Mouse (Mus musculus): ENCODE data around the gene Palm3. TPM values are rescaled to one million over a fixed set of nuclear protein-coding genes. Genes with fewer than 3 reads are reported as not detected.

The Palm3 gene
- total RNA-seq, 2 experiments from 2014 or later, result 0.19 to 0.20 TPM

DNA sequence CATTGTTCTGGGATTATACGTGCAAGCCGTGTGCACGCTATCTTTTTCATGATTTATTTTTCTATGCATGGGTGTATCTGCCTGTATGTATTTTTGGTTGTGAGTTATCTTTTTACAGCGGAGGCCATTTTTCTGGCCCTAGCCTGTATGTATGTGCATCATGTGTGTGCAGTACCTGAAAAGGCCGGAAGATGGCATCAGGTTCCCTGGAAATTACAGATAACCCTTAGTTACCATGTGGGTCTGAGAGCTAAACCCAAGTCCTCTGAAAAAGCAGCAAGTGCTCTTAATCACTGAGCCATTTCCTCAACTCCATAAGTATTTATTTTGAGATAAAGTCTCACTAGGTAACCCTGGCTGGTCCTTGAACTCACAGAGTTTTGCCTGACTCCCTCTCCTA, 32.0 kb downstream of the Palm3 start:
- intact Hi-C loops (cut with DNase I), result no loop called here
- no peak for DNase-seq

DNA sequence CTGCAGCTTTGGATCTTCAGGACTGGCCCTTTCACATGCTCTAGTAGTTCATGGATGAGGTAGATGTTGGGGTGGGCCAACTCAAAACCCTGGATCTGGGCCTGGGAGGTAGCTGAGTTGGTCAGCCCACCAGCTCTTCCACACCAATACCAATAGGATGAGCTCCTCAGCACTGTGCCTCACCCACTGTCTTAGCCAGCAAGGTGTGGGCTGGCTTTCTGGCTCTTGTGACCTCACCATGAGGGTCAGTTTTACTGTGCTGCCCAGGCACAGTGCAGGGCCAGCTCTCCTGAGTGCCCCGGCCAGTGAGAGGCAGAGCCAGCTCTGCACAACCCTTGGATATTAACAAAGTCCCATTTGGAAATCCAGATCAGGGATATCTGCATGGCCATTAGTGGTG, 36.6 kb downstream of the Palm3 start:
- DNase-seq, result no peak
- intact Hi-C loops (cut with DNase I), result no loop called here

DNA sequence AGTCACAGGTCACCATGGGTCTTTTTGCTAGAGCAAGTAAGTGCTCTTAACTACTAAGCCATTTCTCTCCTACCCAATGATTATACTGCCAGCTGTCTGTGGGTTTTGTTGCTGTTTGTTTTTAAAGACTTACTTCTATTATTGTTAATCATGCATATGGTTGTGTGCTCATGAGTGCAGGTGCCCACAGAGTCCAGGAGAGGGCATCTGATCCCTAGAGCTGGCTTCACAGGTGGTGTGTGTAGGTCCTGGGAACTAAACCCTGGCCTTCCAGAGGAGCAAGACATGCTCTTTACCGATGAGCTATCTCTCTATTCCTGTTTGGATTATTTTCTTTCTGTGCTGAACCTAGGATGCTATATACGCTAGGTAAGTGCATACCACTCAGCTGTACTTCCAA, 38.0 kb downstream of the Palm3 start:
- intact Hi-C loops (cut with DNase I), result no loop called here

DNA sequence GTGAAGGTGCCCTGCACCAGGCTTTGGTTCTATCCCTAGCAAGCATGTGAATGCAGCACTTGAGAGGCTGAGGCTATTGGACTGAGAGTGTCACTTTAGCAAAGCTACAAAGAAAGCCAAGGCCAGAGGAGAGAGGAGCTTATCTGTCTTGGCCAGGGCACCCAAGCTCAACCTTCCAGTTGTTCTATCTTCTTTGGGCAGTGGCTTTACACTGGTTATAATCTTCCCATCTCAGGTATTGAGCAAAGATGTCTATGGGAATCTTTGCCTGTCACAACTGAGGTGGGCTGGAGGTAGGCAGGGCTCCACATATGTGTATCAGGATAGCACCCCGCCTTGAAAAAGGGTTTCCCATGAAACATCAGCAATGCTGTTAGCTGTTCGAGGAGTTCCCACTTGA, 39.0 kb downstream of the Palm3 start:
- intact Hi-C loops (cut with DNase I), result no loop called here
- DNase-seq, result no peak

More for the DNA sequence above, 38.0 kb downstream of the Palm3 start:
- DNase-seq, result no peak

DNA sequence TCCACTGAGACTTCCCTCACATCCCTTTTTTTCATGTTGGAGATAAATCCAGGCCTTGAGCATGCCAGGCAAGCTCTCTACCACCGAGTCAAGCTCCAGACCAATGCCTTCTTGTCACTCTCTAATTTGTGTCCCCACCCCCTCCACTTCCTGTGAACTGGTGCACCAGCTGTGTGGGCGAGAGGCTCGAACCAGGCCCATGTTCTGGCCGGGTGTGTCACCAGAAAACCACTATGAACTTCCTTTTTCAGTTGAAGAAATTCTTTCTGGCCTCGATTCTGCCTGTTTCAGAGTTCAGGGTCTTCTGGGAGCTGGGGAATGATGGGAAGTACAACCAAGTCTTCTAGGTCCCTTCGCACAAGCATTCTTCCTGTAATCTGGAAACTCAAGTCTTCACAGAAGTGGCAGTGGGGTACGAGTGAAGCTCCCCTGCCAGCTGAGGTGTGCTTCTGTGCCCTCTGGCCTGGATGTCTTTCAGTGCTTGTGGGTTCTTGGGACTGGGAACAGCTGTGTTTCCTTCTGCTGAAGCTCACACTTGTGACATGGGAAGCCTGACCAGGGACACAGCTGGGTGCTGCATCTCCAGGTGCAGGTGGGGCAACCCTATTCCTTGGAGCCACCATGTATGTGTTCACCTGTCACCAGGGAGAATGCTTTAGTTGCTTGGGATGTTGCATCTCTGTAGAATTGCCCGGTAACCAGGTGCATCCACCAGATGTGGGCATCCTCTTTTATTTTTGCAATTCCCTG, 42.8 kb downstream of the Palm3 start:
- peak in 1 of 2 experiments; percentile 39 for DNase-seq
- intact Hi-C loops (cut with DNase I), result loop anchor here (2.0 kb wide), 1 partner anchor 21 kb away; the partner anchor contains the start of gene Il27ra

DNA sequence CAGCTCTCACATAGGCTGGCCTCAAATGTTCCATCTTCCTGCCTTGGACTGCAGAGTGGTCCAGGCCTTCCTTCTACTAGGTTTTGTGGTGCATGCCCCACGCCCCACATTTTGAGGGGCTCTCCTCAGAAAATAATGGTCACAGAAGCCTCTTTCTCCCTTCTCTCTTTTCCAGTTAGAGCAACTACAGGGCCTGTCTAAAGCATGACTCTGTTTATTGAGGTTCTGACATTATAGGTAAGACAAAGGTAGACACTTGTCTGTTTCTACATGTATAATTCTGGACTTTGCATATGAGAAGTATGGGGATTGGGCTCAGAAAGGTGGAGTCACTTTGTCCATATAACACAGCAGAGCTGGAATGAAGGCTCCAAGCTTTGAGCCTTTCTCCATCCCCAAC, 43.8 kb downstream of the Palm3 start, which contains the start of gene Gm10643:
TSS of gene Gm10643 (minus strand) at position 101 of the 400 bp plus-strand sequence.
- intact Hi-C loops (cut with DNase I), result loop anchor here (2.0 to 5.0 kb wide), 2 partner anchors 22 to 58 kb away; partner anchors contain the start of gene Il27ra
- no peak for DNase-seq

DNA sequence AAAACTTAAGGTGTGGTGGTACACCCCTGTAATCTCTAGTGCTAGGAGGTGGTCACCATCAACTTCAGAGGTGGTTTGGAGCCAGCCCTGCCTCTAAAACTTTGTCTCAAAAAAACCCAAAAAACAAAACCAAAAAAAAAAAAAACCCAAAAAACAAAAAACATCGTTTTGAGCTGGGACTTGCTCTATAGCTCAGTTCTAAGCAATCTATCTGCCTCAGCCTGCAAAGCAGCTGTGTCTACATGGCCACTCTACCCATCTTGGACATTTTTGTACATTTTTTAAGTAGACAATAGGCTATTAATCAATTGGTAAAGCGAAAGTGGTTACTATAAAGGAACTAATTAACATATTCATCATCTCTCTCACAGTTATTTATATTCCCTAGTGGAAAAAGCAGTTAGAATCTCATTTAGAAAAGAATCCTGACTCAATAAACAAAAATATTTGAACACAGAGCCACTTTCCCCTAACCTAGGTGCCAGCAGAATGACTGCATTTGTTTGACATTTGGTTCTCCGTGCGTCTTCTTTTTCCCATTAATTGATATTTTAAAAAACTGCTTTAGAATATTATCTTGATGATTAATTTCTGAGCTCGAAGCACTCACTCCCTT, 44.3 kb downstream of the Palm3 start:
- no peak for DNase-seq
- intact Hi-C loops (cut with DNase I), result loop anchor here (2.0 to 5.0 kb wide), 2 partner anchors 23 to 58 kb away; partner anchors contain the start of gene Il27ra

DNA sequence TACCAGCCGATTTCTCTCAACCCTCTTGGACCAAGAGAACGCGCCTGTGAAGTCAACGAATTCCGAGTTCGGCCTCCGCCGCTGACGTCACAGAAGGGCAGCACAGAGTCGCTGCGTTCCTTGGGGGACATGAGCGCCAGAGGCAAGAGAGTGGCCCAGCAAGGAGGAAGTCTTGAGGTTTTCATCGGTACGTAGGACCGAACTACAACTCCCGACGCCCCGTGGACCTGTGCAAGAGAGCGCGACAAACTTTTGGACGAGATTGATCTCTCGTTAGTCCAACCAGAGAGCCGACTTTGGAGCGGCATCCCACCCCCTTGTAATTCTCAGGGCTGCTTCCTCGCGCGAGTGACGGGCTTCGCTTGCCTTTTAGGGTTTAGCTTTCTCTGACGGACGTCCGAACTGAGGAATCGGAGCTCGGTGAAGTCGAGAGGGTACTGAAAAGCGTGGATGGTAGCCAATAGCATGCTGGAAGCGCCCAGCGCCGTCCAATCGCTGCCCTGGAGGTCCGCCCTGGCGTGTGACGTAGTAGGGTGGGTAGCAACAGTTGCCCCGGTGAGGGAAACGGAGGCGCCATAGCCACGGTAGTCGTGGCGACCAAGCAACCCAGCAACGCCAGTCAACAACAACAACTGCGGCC, 45.1 kb downstream of the Palm3 start, which contains the start of gene Rfx1:
TSS of gene Rfx1 (plus strand) at position 544 of the 640 bp plus-strand sequence.
- peak; percentile 100 for DNase-seq
- intact Hi-C loops (cut with DNase I), result loop anchor here (5.0 kb wide), 1 partner anchor 59 kb away; no protein-coding TSS in a partner anchor

DNA sequence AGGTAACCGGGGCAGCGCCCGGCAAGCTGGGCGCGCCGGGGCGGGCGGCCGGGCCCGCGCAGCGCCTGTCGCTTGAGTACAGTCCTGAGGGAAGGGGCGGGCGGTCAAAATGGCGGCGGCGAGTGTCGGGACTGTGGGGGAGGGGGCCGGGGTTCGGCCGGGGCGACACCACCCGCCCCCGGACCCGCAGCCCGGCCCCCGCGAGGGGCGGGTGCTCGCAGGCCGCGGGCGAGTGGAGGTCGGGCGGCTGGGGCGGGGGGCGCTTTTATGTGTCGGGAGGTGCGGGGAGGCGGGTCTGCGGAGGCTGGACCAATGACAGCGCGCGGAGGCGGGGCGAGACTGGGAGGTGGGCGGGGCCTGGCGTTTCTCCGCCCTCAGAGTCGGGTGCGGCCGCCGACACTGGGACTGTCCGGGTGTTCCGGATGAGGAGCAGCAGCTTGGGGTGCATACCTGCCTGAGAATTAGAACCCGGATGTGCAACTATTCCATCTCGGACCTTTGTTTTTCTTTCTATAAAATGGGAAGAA, 45.8 kb downstream of the Palm3 start:
- peak; percentile 97 to 98 for DNase-seq
- intact Hi-C loops (cut with DNase I), result loop anchor here (5.0 kb wide), 1 partner anchor 60 kb away; no protein-coding TSS in a partner anchor

DNA sequence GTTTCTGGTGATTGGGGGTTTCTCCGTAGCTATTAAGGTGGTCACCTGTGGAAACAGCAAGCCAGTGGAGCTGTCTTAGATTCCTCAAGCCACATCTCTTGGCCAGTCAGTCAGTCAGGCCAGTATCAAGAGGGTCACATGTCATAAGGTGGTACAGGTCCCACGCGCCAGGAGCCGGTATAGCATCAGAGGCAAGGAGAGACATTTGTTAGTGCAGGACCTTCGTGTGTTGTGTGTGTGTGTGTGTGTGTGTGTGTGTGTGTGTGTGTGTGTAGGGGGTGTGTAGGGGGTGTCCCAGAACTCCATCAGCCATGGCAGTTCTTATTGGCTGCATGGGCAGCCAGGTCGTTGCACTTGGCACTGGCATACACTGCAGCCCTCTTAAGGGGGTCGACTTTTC, 46.6 kb downstream of the Palm3 start:
- DNase-seq, result no peak
- intact Hi-C loops (cut with DNase I), result loop anchor here (5.0 kb wide), 1 partner anchor 61 kb away; no protein-coding TSS in a partner anchor

DNA sequence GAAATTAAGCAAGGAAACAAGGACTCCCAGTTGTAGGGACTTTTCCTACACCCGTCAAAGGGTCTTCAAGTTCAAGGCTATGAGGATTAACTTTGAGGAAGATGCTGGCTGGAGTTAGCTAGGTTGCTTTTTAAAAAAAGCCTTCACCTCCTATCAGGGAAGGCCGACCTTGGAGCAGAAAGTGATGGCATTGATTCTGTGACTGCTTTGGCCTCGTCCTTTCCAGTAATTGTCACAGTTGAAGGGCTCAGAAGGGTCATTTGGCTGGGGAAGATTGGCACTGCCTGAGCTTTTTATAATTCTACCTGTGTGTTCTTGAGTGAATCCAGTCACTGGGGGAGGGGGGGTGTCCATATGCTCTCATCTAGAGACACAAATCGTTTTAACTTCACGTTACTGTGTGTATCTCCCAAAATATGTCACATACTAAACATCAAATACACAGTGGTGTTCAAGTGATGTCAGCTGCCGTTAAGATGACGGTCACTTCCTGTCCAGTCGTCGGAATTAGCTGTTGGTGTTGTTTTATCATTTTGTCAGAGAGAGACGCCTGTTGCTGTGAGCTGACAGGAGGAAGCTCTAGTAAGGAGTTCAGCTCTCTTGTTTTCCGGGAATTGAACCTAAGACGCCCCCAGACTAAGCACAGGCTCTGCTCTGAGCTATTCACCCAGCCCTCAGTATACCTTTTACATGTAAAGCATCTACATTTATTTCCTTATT, 47.2 kb downstream of the Palm3 start:
- intact Hi-C loops (cut with DNase I), result loop anchor here (5.0 kb wide), 1 partner anchor 61 kb away; no protein-coding TSS in a partner anchor
- DNase-seq, result peak in 1 of 2 experiments; percentile 18

DNA sequence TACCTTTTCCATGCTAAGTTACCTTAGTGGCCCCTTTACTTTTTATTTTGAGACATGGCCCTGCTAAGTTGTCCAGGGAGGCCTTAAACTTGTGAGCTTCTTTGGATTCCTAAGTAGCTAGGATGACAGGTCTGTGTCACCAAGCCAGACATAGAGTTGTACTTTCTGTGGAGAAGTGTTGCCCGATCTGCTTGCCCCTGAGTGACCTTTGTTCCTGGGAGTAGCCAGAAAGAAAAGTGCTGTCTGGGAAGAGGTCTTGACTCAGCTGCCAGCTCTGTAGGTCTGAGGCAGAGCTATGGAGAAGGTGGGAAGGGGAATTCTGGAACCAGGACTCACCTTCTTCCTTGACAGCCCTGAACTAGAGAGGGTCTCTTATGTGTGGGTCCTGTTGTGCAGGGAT, 47.9 kb downstream of the Palm3 start:
- intact Hi-C loops (cut with DNase I), result loop anchor here (5.0 kb wide), 1 partner anchor 62 kb away; no protein-coding TSS in a partner anchor
- DNase-seq, result no peak

DNA sequence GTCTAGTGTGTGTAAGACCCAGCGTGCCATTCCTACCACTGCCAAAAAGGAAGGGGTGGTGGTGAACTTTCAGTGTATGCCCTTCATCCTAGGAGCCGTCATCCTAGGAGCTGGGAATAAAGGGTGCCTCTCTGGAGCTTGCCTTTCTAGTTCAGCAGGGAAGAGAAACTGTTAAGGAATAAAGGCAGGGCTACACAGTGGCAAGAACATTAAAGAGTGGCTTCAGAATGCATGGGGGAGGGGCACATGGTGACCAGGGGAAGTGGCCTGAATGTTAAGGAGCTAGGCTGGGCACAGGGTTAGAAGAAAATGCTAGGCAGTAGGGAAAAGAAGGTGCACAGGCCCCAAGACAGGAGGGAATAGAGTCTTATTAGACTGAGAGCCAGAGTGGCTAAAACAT, 48.5 kb downstream of the Palm3 start:
- DNase-seq, result no peak
- intact Hi-C loops (cut with DNase I), result loop anchor here (5.0 kb wide), 1 partner anchor 62 kb away; no protein-coding TSS in a partner anchor

DNA sequence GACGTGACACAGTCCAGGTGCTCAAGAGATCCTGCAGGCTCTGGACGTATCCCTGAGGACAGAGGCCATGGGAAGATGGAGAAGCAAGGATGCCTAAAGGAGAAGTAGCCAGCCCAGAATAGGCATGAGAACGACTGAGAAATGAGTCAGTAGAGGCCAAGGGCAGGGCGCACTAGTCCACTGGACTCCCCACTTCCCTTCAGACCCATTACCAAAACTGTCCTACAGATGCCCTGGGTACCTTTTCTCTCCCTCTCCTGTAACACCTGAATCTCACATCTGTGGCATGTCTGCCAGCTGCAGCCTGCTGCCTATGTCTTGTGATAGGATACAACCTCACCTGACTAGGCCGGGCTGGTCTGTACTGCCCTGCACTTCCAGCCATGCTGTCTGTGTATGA, 49.0 kb downstream of the Palm3 start:
- no peak for DNase-seq
- intact Hi-C loops (cut with DNase I), result no loop called here

DNA sequence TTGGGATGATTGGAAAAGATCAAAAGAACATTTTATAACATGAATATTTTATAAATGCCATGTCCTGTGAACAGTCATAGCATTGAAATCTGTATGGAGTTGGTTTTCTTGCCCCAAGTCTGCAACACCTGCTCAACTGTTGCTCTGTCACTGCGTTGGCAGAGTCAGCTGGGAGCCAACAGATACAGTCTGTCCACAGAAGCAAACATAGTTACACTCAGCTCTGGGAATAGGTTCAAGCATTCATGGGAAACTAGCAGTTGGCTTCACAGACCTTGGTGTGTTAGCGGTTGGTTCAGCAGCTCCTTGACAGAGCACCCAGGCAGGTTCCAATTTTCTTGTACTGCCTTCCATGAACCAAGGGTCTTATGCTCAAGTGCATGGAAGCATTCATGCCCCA, 49.4 kb downstream of the Palm3 start:
- intact Hi-C loops (cut with DNase I), result no loop called here
- DNase-seq, result peak; percentile 63 to 66

DNA sequence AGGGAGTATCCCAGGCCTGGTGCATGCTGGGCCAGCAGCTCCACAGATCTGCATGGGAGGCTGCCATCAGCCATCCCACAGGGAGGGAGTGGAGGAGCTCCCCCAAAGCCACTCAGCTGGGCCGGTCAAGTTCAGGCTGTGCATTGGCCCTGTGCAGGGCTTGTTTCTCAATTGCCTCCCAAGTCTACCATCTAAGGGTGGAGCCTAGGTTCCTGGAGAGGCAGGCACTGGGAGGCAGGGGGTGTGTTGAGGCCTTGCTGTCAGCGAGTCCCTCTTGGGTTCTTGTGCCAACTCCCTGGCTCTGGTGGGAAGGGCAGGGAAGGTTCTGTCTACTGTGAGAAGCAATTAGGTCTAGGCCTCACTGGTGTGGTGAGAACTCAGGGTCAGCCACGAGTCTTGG, 50.6 kb downstream of the Palm3 start:
- DNase-seq, result peak; percentile 37 to 47
- intact Hi-C loops (cut with DNase I), result no loop called here

DNA sequence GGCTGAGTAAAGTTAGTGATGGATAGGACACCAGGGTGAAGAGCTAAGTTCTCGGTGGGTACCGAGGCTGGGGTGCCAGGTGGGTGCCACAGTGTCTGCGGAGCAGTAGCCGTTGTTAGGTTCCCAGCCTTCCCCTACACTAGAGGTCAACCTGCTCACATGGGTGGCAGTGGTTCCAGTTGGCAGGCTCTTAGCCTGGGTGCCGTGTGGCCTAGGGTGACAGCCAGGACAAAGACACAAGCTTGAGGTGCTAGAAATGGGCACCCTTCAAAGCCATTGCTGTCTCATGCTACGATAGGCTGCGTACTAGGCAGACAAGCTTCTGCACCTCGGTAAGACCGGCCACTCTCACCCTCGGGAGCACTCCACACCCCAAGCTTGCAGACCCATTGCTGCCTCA, 51.0 kb downstream of the Palm3 start:
- no peak for DNase-seq
- intact Hi-C loops (cut with DNase I), result no loop called here

DNA sequence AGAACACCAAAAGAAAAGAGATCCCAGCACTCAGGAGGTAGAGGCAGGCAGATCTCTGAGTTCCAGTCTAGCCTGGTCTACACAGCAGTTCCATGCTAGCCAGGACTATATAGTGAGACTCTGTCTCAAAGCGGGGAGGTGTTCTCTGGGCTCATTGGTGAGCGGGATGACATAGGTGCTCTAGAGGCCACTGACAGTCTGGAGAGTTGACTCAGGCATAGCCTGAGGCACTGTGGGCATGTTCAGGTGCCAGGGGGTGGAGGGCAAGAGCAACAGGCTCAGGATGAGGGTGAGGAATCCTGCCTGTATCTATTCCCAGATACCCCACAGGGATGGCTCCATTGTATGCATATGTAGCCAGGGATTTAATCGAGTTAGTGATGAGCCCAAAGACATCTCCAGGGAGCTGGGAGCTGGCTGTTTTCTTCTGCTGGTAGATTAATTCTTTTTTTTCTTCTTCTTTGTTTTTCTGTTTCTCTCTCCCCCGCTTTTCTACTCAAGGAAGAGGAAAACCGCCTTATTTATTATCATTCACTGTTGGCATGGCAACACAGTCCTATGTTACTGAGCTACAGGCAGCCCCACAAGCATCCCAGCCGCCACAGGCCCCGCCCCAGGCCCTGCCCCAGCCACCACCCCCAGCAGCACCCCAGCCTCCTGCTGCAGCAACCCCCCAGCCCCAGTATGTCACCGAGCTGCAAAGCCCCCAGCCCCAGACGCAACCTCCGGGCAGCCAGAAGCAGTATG, 52.1 kb downstream of the Palm3 start:
- intact Hi-C loops (cut with DNase I), result no loop called here
- no peak for DNase-seq

DNA sequence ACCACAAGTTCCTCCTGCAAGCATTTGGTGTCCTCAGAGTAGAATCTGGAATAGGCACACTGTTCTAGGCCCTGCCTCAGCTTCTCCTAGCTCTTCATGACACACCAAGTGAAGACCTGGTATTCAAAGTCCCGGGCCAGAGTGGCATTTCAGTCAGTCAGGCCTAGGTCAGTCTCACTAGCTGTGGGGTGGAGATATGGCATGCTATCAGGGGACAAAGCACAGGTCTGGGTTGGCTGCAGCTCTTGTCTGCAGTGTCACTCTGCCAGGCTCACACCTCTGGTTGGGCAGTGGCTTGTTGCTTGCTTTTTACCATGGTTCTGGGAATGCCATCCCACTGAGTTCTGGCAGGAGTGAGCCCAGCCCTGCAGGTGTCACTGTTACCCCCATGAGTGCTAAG, 55.1 kb downstream of the Palm3 start:
- peak in 1 of 2 experiments; percentile 38 for DNase-seq
- intact Hi-C loops (cut with DNase I), result no loop called here
